Mouse (Mus musculus) neural tube, embryonic 11.5 days (tissue): ENCODE data around the gene Sema5a. TPM values are rescaled to one million over a fixed set of nuclear protein-coding genes. Genes with fewer than 3 reads are reported as not detected.
"Not testable (repeated sequence)": the region's sequence is repeated elsewhere in the genome, so short reads cannot be mapped to it uniquely, and the experiment has no call there.

Source experiments
- ATAC-seq: fragments of 200-750 bp; cut with Nextera tagmentation; 2 replicates; pipeline ENCODE4 v1.8.0; 2017; ENCODE audit warnings: moderate number of reproducible peaks, mild to moderate bottlenecking, moderate TSS enrichment, moderate library complexity; ENCODE audit not compliant: insufficient read depth, low FRiP score, low TSS enrichment
- DNase-seq: peaks from one replicate; pipeline ENCODE4 v3.0.0-alpha.2; 2015; ENCODE audit warnings: low spot score
- H3K27ac ChIP-seq: fragments of 300-500 bp; sonication (generic); 2 replicates; pipeline ENCODE4 v1.5.1; 2014; ENCODE audit warnings: low read depth, mild to moderate bottlenecking, low read length
- H3K27me3 ChIP-seq: fragments of 300-500 bp; sonication (generic); 2 replicates; pipeline ENCODE4 v1.6.1; 2014; ENCODE audit warnings: mild to moderate bottlenecking, low read length, mixed read lengths; ENCODE audit not compliant: control insufficient read depth, insufficient read depth
- H3K36me3 ChIP-seq: fragments of 300-500 bp; sonication (generic); 2 replicates; pipeline ENCODE4 v1.6.1; 2014; ENCODE audit warnings: mild to moderate bottlenecking, low read length, moderate library complexity, mixed read lengths; ENCODE audit not compliant: control insufficient read depth, insufficient read depth
- H3K4me1 ChIP-seq: fragments of 300-500 bp; sonication (generic); 2 replicates; pipeline ENCODE4 v1.6.1; 2014; ENCODE audit warnings: low read length, mixed read lengths; ENCODE audit not compliant: control insufficient read depth, insufficient read depth
- H3K4me2 ChIP-seq: fragments of 300-500 bp; sonication (generic); 2 replicates; pipeline ENCODE4 v1.6.1; 2014; ENCODE audit warnings: low read depth, mild to moderate bottlenecking, moderate library complexity
- H3K4me3 ChIP-seq: fragments of 300-500 bp; sonication (generic); 2 replicates; pipeline ENCODE4 v1.5.1; 2014; ENCODE audit warnings: low read depth, low read length
- H3K9ac ChIP-seq: fragments of 300-500 bp; sonication (generic); 2 replicates; pipeline ENCODE4 v1.6.1; 2014; ENCODE audit warnings: mild to moderate bottlenecking, low read length
- H3K9me3 ChIP-seq: fragments of 300-500 bp; sonication (generic); 2 replicates; pipeline ENCODE4 v1.6.1; 2016; ENCODE audit warnings: low read length; ENCODE audit not compliant: control insufficient read depth
- WGBS: fragments of 180-500 bp; shearing (Covaris S2); extraction: QIAGEN DNeasy Blood & Tissue Kit; methylation state at CpG from one replicate; pipeline ENCODE4 v1.1.7; 2014; 5-methylcytosine and 5-hydroxymethylcytosine counted together
- polyA plus RNA-seq: library from polyadenylated mRNA; unstranded; fragments of >200 nt; fragmentation: Nextera tagmentation; extraction: Ambion mirVana; gene quantifications from 2 replicates; pipeline ENCODE4 v1.2.1, GENCODE M21; 2014

The Sema5a gene
- polyA plus RNA-seq, 1 experiment from 2014 or later = 10.3 TPM

DNA sequence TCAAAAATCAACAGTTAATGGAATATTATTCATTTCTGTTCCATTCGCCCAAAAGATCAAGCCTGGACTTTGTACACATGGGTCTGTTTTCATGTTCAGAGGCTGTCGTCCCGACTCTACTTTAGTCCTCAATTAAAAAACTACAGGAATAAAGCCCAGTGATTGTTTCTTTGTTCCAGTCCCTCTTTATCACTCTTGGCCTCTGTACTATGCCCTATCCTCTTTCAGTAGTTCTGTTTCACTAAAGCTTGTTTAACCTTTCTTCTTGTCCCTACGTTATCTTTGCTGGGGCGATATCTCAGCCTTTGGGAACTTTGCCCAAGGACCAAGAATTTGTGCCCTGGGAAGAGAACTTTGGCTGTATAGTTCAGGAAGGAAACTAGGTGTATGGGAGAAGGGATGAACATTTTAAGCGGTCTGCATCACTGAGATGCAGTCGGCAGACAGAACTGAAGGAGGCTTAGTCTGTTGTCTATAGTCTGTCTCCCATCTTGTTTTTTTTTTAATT lies 17.7 kb upstream of the Sema5a start:
- no peaks in the 10 kb centered on the region for H3K27me3 ChIP-seq
- H3K4me3 ChIP-seq = no peak overlapping the region
- H3K4me1 ChIP-seq = no peaks in the 10 kb centered on the region
- no peak for ATAC-seq
- no peak overlapping the region for H3K27ac ChIP-seq
- no peaks in the 10 kb centered on the region for H3K36me3 ChIP-seq
- 94% methylated on average over 7 of the region's 7 CpGs for WGBS
- H3K9ac ChIP-seq = no peak overlapping the region
- DNase-seq = no peak
- H3K9me3 ChIP-seq = no peaks in the 10 kb centered on the region
- no peak overlapping the region for H3K4me2 ChIP-seq

DNA sequence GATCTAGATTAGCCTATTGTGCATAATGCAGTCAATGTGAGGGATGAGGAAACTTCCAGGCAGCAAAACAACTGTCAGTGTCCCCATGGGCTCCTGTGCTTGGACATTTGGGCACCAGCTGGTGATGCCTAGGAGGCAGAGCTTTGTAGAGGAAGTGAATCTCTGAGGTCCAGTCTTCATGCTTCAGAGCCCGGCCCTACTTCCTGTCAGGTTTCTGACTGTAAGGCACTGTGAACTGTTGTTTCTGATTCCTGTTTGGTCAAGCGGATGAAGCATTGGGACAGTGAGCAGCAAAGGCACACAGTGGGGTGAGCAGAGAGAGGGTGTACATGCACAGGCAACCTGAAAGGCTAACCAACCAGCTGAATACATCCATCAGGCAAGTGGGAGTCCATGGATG lies 14.5 kb upstream of the Sema5a start:
- Histone ChIP-seq H3K9me3 (no peaks in the 10 kb centered on the region), H3K4me3 (no peak overlapping the region), H3K36me3 (no peaks in the 10 kb centered on the region), H3K27ac (no peak overlapping the region), H3K27me3 (no peaks in the 10 kb centered on the region), H3K4me2 (no peak overlapping the region), H3K4me1 (no peaks in the 10 kb centered on the region), H3K9ac (no peak overlapping the region)
- DNase-seq (no peak), ATAC-seq (no peak)
- WGBS = 83% methylated on average over 2 of the region's 2 CpGs

DNA sequence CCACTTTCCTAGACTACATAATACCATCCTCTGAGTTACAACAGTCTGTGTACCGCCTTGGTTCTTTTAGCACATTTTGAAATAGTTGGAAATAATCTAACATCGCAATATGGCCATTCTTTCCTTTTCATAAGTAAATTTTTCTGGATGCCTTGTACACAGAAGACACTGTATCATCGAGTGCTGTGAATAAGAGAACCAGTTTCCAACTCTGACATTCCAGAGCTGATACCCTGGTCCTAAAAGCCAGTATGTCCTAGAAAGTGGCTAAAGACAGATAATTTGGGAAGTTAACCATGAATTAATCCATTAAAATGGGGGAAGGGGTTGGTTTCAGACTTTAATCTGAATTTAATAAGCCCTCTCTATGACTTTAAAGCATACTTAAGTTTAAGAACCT lies 12.4 kb upstream of the Sema5a start:
- no peak overlapping the region for H3K4me3 ChIP-seq
- no peak overlapping the region for H3K4me2 ChIP-seq
- no peak overlapping the region for H3K9ac ChIP-seq
- 95% methylated on average over 3 of the region's 3 CpGs for WGBS
- H3K36me3 ChIP-seq = no peaks in the 10 kb centered on the region
- no peak overlapping the region for H3K27ac ChIP-seq
- no peaks in the 10 kb centered on the region for H3K9me3 ChIP-seq
- H3K27me3 ChIP-seq = no peaks in the 10 kb centered on the region
- ATAC-seq = no peak
- DNase-seq = no peak
- H3K4me1 ChIP-seq = no peaks in the 10 kb centered on the region

DNA sequence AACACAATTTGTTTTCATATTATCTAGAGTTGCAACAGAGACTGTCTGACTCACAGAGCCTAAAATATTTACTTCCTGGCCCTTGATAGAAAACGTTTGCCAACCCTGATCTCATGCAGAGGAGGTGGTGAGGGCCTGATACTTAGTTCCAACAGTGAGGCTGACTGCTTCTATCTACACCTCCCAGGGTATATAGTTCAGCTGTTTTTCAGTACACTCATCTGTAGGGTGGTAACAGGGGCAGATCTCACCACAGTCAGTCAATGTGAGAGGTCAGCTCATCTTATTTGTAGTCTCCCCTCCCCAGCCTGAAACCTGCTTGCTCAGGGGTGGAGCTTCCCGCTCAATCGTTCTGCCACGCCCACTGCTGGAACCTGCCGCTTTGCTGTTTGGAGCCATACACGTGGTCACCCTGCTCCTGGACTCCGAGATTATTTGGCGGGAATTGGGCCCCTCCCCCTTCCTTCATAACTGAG lies 11.9 kb upstream of the Sema5a start:
- H3K27me3 ChIP-seq, H3K36me3 ChIP-seq, H3K4me3 ChIP-seq, H3K9me3 ChIP-seq, ATAC-seq, H3K4me2 ChIP-seq, DNase-seq, H3K4me1 ChIP-seq, H3K9ac ChIP-seq, H3K27ac ChIP-seq: not testable (repeated sequence)
- 8% methylated on average over 8 of the region's 8 CpGs for WGBS

DNA sequence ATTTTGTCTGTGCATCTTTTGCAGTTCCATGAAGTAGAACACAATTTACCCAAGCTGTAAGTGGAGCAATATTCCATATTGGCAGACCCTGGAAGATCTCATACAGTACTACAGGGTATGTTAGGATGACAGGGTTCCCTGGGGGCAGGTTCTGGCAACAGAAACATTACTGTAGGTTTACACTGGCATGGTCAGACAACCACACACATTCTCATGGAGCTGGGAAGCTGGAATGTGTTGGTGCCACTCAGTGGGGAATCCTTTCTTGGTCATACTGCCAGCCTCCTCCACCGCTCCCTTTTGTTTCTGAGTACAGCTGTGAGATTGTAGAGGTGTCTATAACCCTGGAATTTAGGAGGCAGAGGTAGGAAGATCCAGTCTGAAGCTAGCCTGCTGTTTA lies 11.2 kb upstream of the Sema5a start:
- ATAC-seq (no peak), DNase-seq (no peak)
- Histone ChIP-seq H3K9me3 (no peaks in the 10 kb centered on the region), H3K27ac (no peak overlapping the region), H3K9ac (no peak overlapping the region), H3K4me1 (no peaks in the 10 kb centered on the region), H3K27me3 (no peaks in the 10 kb centered on the region), H3K4me3 (no peak overlapping the region), H3K4me2 (no peak overlapping the region), H3K36me3 (no peaks in the 10 kb centered on the region)
- WGBS = 89% methylated on average over 1 of the region's 1 CpGs

DNA sequence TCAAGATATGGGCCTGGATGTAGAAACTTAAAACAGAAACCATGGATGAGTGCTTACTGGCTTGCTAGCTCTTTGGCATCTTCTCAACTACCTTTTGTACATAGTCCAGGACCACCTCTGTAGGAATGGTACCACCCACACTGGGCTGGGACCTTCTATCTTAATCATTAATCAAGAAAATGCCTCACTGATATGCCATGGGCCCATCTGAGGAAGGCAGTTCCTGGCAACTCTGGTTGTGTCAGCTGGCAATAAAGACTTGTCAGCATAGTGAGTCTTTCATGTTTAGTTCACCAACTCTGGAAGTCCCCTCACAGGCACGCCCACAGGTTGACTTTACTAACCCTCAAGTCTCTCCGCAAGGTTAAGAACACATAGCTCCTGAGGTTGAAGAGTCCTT lies 5.5 kb upstream of the Sema5a start:
- WGBS = 87% methylated on average over 2 of the region's 2 CpGs
- no peaks in the 10 kb centered on the region for H3K27me3 ChIP-seq
- no peak overlapping the region for H3K9ac ChIP-seq

DNA sequence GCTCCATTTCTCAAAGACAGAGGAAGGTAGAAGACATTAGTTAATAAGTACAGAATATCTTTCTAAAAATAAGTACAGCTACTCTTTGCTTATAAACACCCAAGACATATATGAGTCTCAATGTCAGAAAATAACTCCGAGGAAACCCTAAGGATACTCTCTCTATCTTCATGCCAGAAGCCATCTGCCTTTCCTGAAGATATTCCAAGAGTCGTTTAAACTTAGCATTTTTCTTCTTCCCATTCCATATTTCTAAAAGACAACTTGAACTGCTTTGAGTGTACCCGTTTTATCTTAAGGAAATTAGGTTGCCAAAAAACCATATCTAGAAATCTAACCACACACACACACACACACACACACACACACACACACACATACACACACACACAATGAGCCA lies 4.5 kb upstream of the Sema5a start:
- H3K4me3 ChIP-seq = no peak overlapping the region
- DNase-seq (no peak), ATAC-seq (no peak)
- WGBS = 86% methylated on average over 3 of the region's 3 CpGs
- H3K9ac ChIP-seq = no peak overlapping the region
- no peaks in the 10 kb centered on the region for H3K9me3 ChIP-seq
- H3K4me2 ChIP-seq = no peak overlapping the region
- H3K36me3 ChIP-seq = no peaks in the 10 kb centered on the region
- H3K27ac ChIP-seq = no peak overlapping the region
- H3K4me1 ChIP-seq = no peaks in the 10 kb centered on the region; the same call in 1 of the 2 replicates
- H3K27me3 ChIP-seq = no peaks in the 10 kb centered on the region

More for the DNA sequence above, 5.5 kb upstream of the Sema5a start:
- ATAC-seq = no peak
- no peak for DNase-seq
- Histone ChIP-seq H3K36me3 (no peaks in the 10 kb centered on the region), H3K4me3 (no peak overlapping the region), H3K4me1 (no peaks in the 10 kb centered on the region), H3K4me2 (no peak overlapping the region), H3K27ac (no peak overlapping the region), H3K9me3 (no peaks in the 10 kb centered on the region)

DNA sequence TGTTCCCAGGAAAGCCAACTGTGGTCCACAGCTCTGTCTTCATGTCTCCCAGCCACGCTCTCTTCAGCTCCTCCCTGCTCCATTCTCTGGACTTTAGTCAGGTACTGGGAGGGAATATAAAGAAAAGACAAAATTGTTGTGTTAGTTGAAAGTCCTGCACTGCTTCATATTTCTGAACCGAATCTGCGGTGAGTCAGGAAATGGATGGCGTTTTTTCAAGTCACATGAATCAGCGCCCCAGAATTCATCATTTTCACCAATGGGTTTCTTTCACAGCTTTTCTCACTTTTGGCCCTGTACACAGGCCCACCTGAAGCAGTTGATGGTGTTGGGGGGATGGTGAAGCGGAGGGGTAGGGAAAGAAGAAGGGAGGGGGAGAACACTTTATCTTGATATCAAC lies 2.9 kb upstream of the Sema5a start:
- H3K27me3 ChIP-seq = no peaks in the 10 kb centered on the region
- H3K36me3 ChIP-seq = no peaks in the 10 kb centered on the region
- no peak overlapping the region for H3K27ac ChIP-seq
- DNase-seq (no peak), ATAC-seq (no peak)
- H3K4me3 ChIP-seq = no peak overlapping the region
- H3K4me1 ChIP-seq = no peaks in the 10 kb centered on the region; the same call in 1 of the 2 replicates
- no peak overlapping the region for H3K9ac ChIP-seq
- 93% methylated on average over 6 of the region's 6 CpGs for WGBS
- H3K4me2 ChIP-seq = no peak overlapping the region
- H3K9me3 ChIP-seq = no peaks in the 10 kb centered on the region

DNA sequence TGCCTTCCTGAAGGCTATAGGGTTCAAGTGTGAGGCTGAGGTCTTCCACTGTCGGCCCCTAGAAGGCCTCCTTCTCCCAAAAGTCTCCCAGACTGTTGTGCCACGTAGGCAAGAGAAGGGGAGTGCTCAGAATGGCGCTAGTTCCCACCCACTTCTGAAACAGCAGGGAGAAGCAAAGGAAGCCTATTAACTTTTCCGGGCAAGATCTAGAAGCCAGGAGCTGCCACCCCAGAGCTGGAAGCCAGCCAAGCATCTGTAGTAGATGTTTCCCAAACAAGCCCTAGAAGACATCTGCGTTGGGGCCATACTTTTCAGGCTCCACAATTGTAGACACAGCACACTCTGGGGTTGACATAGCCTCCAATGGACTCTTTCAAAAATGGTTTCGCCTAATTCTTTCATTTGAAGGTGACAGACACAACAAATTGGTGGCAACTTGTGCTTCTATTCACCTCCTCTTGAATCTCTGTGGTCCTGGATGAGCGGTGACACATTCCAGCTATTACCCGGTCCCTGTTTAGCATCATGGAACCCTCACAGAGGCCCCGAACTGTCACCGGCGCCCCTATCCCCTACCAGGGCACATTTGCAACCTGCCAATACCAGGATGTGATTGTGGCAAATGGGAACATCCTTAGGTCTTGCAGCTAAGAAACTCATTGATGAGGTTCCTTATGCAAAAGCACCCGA lies 1.4 kb upstream of the Sema5a start:
- peak overlapping the region; percentile 99 for H3K4me2 ChIP-seq
- H3K36me3 ChIP-seq = no peaks in the 10 kb centered on the region
- no peaks in the 10 kb centered on the region; the same call in 1 of the 2 replicates for H3K4me1 ChIP-seq
- no peaks in the 10 kb centered on the region for H3K27me3 ChIP-seq
- 75% methylated on average over 12 of the region's 12 CpGs for WGBS
- no peaks in the 10 kb centered on the region for H3K9me3 ChIP-seq
- no peak for ATAC-seq
- no peak for DNase-seq
- H3K9ac ChIP-seq = no peak overlapping the region
- H3K27ac ChIP-seq = no peak overlapping the region
- H3K4me3 ChIP-seq = no peak overlapping the region
